Mouse (Mus musculus): Measurements from ENCODE around the gene Mrpl20.

DNA sequence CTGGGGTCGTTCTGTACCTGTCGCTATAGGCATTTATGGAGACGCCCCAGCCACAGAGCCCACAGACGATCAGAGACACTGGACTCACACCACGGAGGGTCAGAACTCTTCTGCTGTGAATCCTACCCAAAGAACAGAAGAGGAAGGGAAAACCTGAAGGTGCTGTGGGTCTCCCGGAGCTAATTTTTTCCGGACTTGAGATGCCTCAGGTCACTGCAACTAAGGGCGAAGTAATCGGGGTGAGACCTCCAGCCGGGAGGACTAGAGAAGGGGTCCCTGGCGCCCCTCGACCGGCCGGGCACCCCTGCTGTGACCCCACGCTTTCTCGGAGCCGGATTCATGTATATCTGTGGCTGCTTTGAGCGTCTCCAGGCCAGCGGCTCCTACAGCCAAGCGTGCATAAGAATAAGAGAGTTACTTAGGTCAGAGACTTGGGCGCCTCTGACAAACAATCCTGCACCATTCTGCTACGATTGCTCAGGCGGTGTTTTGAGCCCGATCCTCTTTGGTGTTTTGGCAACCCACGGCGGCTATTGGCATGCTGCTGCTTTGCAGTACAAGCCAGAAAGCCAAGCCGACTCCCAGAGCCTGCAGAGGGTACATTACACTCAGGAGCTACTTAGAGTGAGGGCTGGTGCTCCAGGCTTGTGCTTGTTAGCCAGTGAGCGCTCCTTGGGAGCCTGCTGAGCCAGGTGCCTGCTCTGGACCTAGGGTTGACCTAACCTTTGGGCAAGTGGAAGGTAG lies 41.1 kb upstream of the Mrpl20 start:
- no peak for TF ChIP-seq CTCF (IDR thresholded peaks at IDR 0.05; ENCODE audit: control insufficient read depth, insufficient read depth, low read length)
- TF ChIP-seq POLR2A (IDR thresholded peaks at IDR 0.05; ENCODE audit: borderline replicate concordance, control insufficient read depth, low read depth, low read length): no peak

Measured in bone marrow, adult 2 months (tissue).